Mouse (Mus musculus) myocyte (in vitro differentiated cells): Measurements from ENCODE around the gene Shc1.

Source experiments
- CEBPB ChIP-seq: IDR thresholded peaks from 2 replicates; pipeline ENCODE4 v1.6.1; 2011; ENCODE audit warnings: mild to moderate bottlenecking, moderate library complexity; ENCODE audit not compliant: poor library complexity, insufficient read depth, severe bottlenecking
- E2F4 ChIP-seq: IDR thresholded peaks from one replicate; pipeline ENCODE4 v1.6.1; 2011; ENCODE audit warnings: mild to moderate bottlenecking, control low read depth, moderate library complexity; ENCODE audit not compliant: insufficient read depth
- MAX ChIP-seq: IDR thresholded peaks from one replicate; pipeline ENCODE4 v1.6.1; 2011; ENCODE audit warnings: low read depth, mild to moderate bottlenecking, control low read depth
- MYOD1 ChIP-seq, 3 experiments: IDR thresholded peaks; one replicate each; pipeline ENCODE4 v1.6.1; 2011; ENCODE audit warnings: control low read depth in 2 of 3, low read depth in 2 of 3, mild to moderate bottlenecking in 2 of 3, moderate library complexity in 1 of 3; ENCODE audit not compliant: insufficient read length in 2 of 3, control insufficient read depth in 1 of 3
- MYOG ChIP-seq, 3 experiments: IDR thresholded peaks; one replicate each; pipeline ENCODE4 v1.6.1; 2011; ENCODE audit warnings: control low read depth in 2 of 3, low read depth in 2 of 3, mild to moderate bottlenecking in 2 of 3; ENCODE audit not compliant: insufficient read length in 2 of 3, control insufficient read depth in 1 of 3, insufficient read depth in 1 of 3
- POLR2A ChIP-seq: IDR thresholded peaks from one replicate; pipeline ENCODE4 v1.6.1; 2011; ENCODE audit warnings: low read depth, mild to moderate bottlenecking, control low read depth, moderate library complexity; ENCODE audit not compliant: insufficient read length
- POLR2AphosphoS2 ChIP-seq: IDR thresholded peaks from one replicate; pipeline ENCODE4 v1.6.1; 2011; ENCODE audit warnings: low read depth, control low read depth; ENCODE audit not compliant: insufficient read length
- SRF ChIP-seq: IDR thresholded peaks from one replicate; pipeline ENCODE4 v1.6.1; 2011; ENCODE audit warnings: low read depth; ENCODE audit not compliant: control insufficient read depth, insufficient read length
- TCF12 ChIP-seq: IDR thresholded peaks from one replicate; pipeline ENCODE4 v1.6.1; 2011; ENCODE audit warnings: mild to moderate bottlenecking, control low read depth; ENCODE audit not compliant: poor library complexity, insufficient read depth, severe bottlenecking
- TCF3 ChIP-seq: IDR thresholded peaks from one replicate; pipeline ENCODE4 v1.6.1; 2011; ENCODE audit warnings: low read depth, control low read depth; ENCODE audit not compliant: insufficient read length
- USF1 ChIP-seq: IDR thresholded peaks from one replicate; pipeline ENCODE4 v1.6.1; 2011; ENCODE audit warnings: low read depth, mild to moderate bottlenecking, control low read depth, moderate library complexity

DNA sequence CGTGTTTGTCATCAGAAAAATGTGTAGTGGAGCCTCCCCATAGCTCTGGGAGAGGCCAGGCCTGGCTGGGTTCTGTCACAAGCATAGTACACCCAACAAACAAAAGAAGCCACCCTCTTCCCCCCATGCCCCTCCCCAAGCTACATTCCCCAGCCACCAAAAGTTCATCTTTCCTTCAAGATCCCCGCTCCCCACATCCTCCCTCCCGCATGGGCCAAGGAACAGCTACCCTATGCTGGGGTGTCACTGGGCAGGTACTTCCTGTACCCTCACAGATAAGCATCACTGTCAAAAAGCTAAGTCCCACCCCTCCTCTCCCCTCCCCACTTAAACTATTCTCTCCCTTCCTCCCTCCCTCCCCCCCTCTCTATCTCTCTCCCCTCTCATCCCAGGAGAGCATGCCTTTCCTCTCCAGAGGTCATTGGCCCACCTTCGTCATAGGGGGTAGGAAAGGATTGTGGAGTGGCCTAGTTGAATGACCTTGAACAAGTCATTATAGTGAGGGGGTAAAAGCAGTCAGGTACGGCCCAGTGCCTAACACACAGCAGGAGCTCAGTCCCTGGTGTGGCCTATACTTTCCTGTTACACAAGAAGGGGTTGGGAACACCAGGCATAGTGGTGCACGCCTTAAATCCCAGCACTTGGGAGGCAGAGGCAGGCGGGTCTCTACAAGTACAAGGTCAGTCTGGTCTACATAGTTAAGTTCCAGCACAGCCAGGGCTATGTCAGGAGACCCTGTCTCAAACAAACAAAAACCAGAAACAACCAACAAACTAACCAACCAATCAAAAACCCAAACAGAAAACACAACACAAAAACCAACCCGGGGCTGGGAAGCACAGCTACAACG, 36.0 kb upstream of the Shc1 start:
- no peak for TF ChIP-seq CEBPB
- TF ChIP-seq E2F4 = no peak
- TF ChIP-seq MYOD1 (IDR thresholded peaks at IDR 0.05; ENCODE audit: control insufficient read depth in 1 of 3, insufficient read length in 2 of 3, low read depth in 2 of 3) = no peak
- TF ChIP-seq MAX = no peak
- no peak for TF ChIP-seq TCF12
- no peak for TF ChIP-seq POLR2A
- TF ChIP-seq USF1 = no peak
- no peak for TF ChIP-seq SRF
- TF ChIP-seq TCF3 = no peak
- no peak for TF ChIP-seq MYOG (IDR thresholded peaks at IDR 0.05; ENCODE audit: control insufficient read depth in 1 of 3, insufficient read depth in 1 of 3, insufficient read length in 2 of 3, low read depth in 2 of 3)
- TF ChIP-seq POLR2AphosphoS2 = no peak
